Mouse (Mus musculus) kidney, postnatal 36 days (tissue): ENCODE data around the gene Rnf145.

Experiments
- DNase-seq, 2 experiments: peaks; one replicate each; pipeline ENCODE4 v3.0.0; 2021 to 2022; ENCODE audit warnings: mixed read lengths in 2 of 2

The Rnf145 gene

GRCm38 (mm10) chr11:44537403-44537802 lies 18.6 kb downstream of the Rnf145 start:
- DNase-seq: no peak

- DNase-seq: no peak
Measured at GRCm38 (mm10) chr11:44538101-44538500, 19.3 kb downstream of the Rnf145 start.

GRCm38 (mm10) chr11:44538501-44539290 lies 19.9 kb downstream of the Rnf145 start:
- peak in 1 of 2 experiments; percentile 24 for DNase-seq

- no peak for DNase-seq
Measured at GRCm38 (mm10) chr11:44539291-44539930, 20.6 kb downstream of the Rnf145 start.

GRCm38 (mm10) chr11:44540243-44540642 lies 21.5 kb downstream of the Rnf145 start:
- no peak for DNase-seq

- no peak for DNase-seq
Measured at GRCm38 (mm10) chr11:44541280-44541679, 22.5 kb downstream of the Rnf145 start.

- no peak for DNase-seq
Measured at GRCm38 (mm10) chr11:44541813-44542212, 23.0 kb downstream of the Rnf145 start.

- DNase-seq: peak; percentile 47 to 51
Measured at GRCm38 (mm10) chr11:44543593-44543992, 24.8 kb downstream of the Rnf145 start.

GRCm38 (mm10) chr11:44543996-44544395 lies 25.2 kb downstream of the Rnf145 start:
- DNase-seq: no peak

GRCm38 (mm10) chr11:44545181-44545580 lies 26.4 kb downstream of the Rnf145 start:
- peak; percentile 32 to 39 for DNase-seq

GRCm38 (mm10) chr11:44546250-44546649 lies 27.5 kb downstream of the Rnf145 start:
- DNase-seq: peak; percentile 21 to 46

GRCm38 (mm10) chr11:44547651-44548196 lies 29.0 kb downstream of the Rnf145 start:
- DNase-seq: no peak

GRCm38 (mm10) chr11:44548816-44549215 lies 30.1 kb downstream of the Rnf145 start:
- no peak for DNase-seq

- no peak for DNase-seq
Measured at GRCm38 (mm10) chr11:44549511-44550278, 30.9 kb downstream of the Rnf145 start.

- peak in 1 of 2 experiments; percentile 65 for DNase-seq
Measured at GRCm38 (mm10) chr11:44550996-44551395, 32.2 kb downstream of the Rnf145 start.

GRCm38 (mm10) chr11:44554339-44554738 lies 35.6 kb downstream of the Rnf145 start:
- no peak for DNase-seq

- DNase-seq: no peak
Measured at GRCm38 (mm10) chr11:44558521-44558920, 39.8 kb downstream of the Rnf145 start.

- no peak for DNase-seq
Measured at GRCm38 (mm10) chr11:44559466-44559865, 40.7 kb downstream of the Rnf145 start.

GRCm38 (mm10) chr11:44560396-44560795 lies 41.6 kb downstream of the Rnf145 start:
- DNase-seq: no peak

GRCm38 (mm10) chr11:44561476-44562015 lies 42.8 kb downstream of the Rnf145 start:
- no peak for DNase-seq

- DNase-seq: no peak
Measured at GRCm38 (mm10) chr11:44562389-44563135, 43.8 kb downstream of the Rnf145 start.

- no peak for DNase-seq
Measured at GRCm38 (mm10) chr11:44564245-44564864, 45.6 kb downstream of the Rnf145 start.
